Mouse (Mus musculus): Measurements from ENCODE around the gene Magt1.

DNA sequence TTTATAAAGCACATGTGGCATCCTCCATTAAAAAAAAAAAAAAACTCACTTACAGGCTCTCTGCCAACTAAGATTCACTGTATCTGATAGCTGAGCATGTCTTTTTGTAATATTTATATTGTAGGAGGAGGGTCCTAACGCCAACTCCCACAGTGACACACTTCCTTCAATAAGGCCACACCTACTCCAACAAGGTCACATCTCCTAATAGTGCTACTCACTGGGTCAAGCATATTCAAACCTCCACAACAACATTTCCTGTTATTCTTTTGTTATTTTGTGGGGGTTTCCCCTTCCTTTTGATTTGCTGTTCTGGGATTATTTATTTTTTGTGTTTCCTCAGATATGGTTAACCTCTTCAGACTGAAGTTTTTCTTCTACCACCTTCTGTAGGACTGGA is 65.3 kb downstream of the Magt1 start:
- TF ChIP-seq EP300 (IDR thresholded peaks at IDR 0.05) (peak; percentile 41), CTCF (IDR thresholded peaks at IDR 0.05) (no peak)
